Comparison of ENCODE assay signal across 25 mouse cellular contexts in genomic region chr13:17084946-17085852, GRCm38 (mm10).
DNase-seq lines count a peak whose midpoint lies in the region; ATAC-seq and TF ChIP-seq lines count a peak whose summit lies in the region.
"Had no signal": no experiment of that assay in that cellular context is flagged by ENCODE, and none has a peak within 500 bp of the region (broad histone marks: within the 10 kb centered on the region; RNA-seq: fewer than 3 reads in every experiment).

No protein-coding gene starts in this region.

- peak; percentile 68; the same call in 1 of the 2 replicates for ATAC-seq in kidney, embryonic 14.5 days (ENCODE audit: low FRiP score, low TSS enrichment)
- ATAC-seq in midbrain, embryonic 15.5 days (replicated peaks) = peak; percentile 60; the same call in 1 of the 2 replicates
- ATAC-seq in embryonic facial prominence, embryonic 13.5 days (ENCODE audit: insufficient number of reproducible peaks, insufficient read depth, low FRiP score, low TSS enrichment, low read depth) = peak; percentile 54; the same call in 1 of the 2 replicates
- ATAC-seq in limb, embryonic 14.5 days (ENCODE audit: low FRiP score, low read depth) = no peak
- ATAC-seq: intestine, postnatal 0 days had no signal

- H3K27me3 ChIP-seq in kidney, embryonic 14.5 days (ENCODE audit: control insufficient read depth, insufficient read depth, low read length) = no peaks in the 10 kb centered on the region
- no peaks in the 10 kb centered on the region for H3K27me3 ChIP-seq in midbrain, embryonic 15.5 days (replicated peaks)
- no peaks in the 10 kb centered on the region for H3K27me3 ChIP-seq in midbrain, embryonic 10.5 days (ENCODE audit: low read depth, poor library complexity, severe bottlenecking)
- no peaks in the 10 kb centered on the region for H3K27me3 ChIP-seq in embryonic facial prominence, embryonic 13.5 days
- no peaks in the 10 kb centered on the region for H3K27me3 ChIP-seq in limb, embryonic 14.5 days (ENCODE audit: control insufficient read depth, insufficient read depth, low read length)
- H3K27me3 ChIP-seq: forebrain, embryonic 12.5 days; hindbrain, embryonic 12.5 days; liver, embryonic 15.5 days; neural tube, embryonic 13.5 days; stomach, embryonic 15.5 days had no signal

- no peak overlapping the region for H3K9ac ChIP-seq in kidney, embryonic 14.5 days (ENCODE audit: low read depth, low read length)
- no peak overlapping the region for H3K9ac ChIP-seq in midbrain, embryonic 15.5 days
- H3K9ac ChIP-seq in embryonic facial prominence, embryonic 13.5 days = no peak overlapping the region
- H3K9ac ChIP-seq in limb, embryonic 14.5 days (ENCODE audit: low read depth, low read length, severe bottlenecking) = no peak overlapping the region
- H3K9ac ChIP-seq: forebrain, embryonic 12.5 days; hindbrain, embryonic 12.5 days; liver, embryonic 15.5 days; neural tube, embryonic 13.5 days; stomach, embryonic 15.5 days had no signal

- WGBS in kidney, embryonic 14.5 days = 31% methylated on average over 6 of the region's 6 CpGs
- 70% methylated on average over 6 of the region's 6 CpGs for WGBS in midbrain, embryonic 15.5 days
- WGBS in midbrain, embryonic 10.5 days = 68% methylated on average over 6 of the region's 6 CpGs
- WGBS in embryonic facial prominence, embryonic 13.5 days = 31% methylated on average over 6 of the region's 6 CpGs
- WGBS in limb, embryonic 14.5 days = 44% methylated on average over 6 of the region's 6 CpGs

- no peak for TF ChIP-seq POLR2A in limb, embryonic 14.5 days (IDR thresholded peaks at IDR 0.05; ENCODE audit: borderline replicate concordance, extremely low read depth, insufficient read depth, insufficient read length)

- no peaks in the 10 kb centered on the region for H3K9me3 ChIP-seq in kidney, embryonic 14.5 days (ENCODE audit: control insufficient read depth, low read length)
- H3K9me3 ChIP-seq in midbrain, embryonic 15.5 days = no peaks in the 10 kb centered on the region
- H3K9me3 ChIP-seq in midbrain, embryonic 10.5 days (replicated peaks) = no peaks in the 10 kb centered on the region
- H3K9me3 ChIP-seq in embryonic facial prominence, embryonic 13.5 days = no peaks in the 10 kb centered on the region
- H3K9me3 ChIP-seq in limb, embryonic 14.5 days (ENCODE audit: control insufficient read depth, low read length) = no peaks in the 10 kb centered on the region
- H3K9me3 ChIP-seq: forebrain, embryonic 12.5 days; hindbrain, embryonic 12.5 days; liver, embryonic 15.5 days; neural tube, embryonic 13.5 days; stomach, embryonic 15.5 days had no signal

- H3K4me1 ChIP-seq in kidney, embryonic 14.5 days (ENCODE audit: control insufficient read depth, insufficient read depth, low read length) = 0 out of 2 replicates have a peak, but pooled peaks cover 5% of the 10 kb centered on the region
- H3K4me1 ChIP-seq in midbrain, embryonic 15.5 days = no peaks in the 10 kb centered on the region
- no peaks in the 10 kb centered on the region for H3K4me1 ChIP-seq in midbrain, embryonic 10.5 days
- H3K4me1 ChIP-seq in embryonic facial prominence, embryonic 13.5 days = peaks cover 26% of the 10 kb centered on the region
- H3K4me1 ChIP-seq in limb, embryonic 14.5 days (ENCODE audit: control insufficient read depth, insufficient read depth, low read length) = peaks cover 14% of the 10 kb centered on the region
- H3K4me1 ChIP-seq: forebrain, embryonic 12.5 days; hindbrain, embryonic 12.5 days; liver, embryonic 15.5 days; neural tube, embryonic 13.5 days; stomach, embryonic 15.5 days had no signal

- H3K36me3 ChIP-seq in kidney, embryonic 14.5 days (ENCODE audit: control insufficient read depth, insufficient read depth, low read length) = no peaks in the 10 kb centered on the region
- H3K36me3 ChIP-seq in midbrain, embryonic 15.5 days (replicated peaks) = no peaks in the 10 kb centered on the region
- H3K36me3 ChIP-seq in midbrain, embryonic 10.5 days = no peaks in the 10 kb centered on the region
- H3K36me3 ChIP-seq in embryonic facial prominence, embryonic 13.5 days = no peaks in the 10 kb centered on the region
- no peaks in the 10 kb centered on the region for H3K36me3 ChIP-seq in limb, embryonic 14.5 days (ENCODE audit: control insufficient read depth, insufficient read depth, low read length)
- H3K36me3 ChIP-seq: forebrain, embryonic 12.5 days; hindbrain, embryonic 12.5 days; liver, embryonic 15.5 days; neural tube, embryonic 13.5 days; stomach, embryonic 15.5 days had no signal

- no peak overlapping the region for H3K4me2 ChIP-seq in kidney, embryonic 14.5 days (replicated peaks; ENCODE audit: low read depth, low read length)
- H3K4me2 ChIP-seq in midbrain, embryonic 15.5 days = no peak overlapping the region
- H3K4me2 ChIP-seq in embryonic facial prominence, embryonic 13.5 days = no peak overlapping the region
- no peak overlapping the region for H3K4me2 ChIP-seq in limb, embryonic 14.5 days (replicated peaks; ENCODE audit: low read depth, low read length, severe bottlenecking)
- H3K4me2 ChIP-seq: forebrain, embryonic 12.5 days; hindbrain, embryonic 12.5 days; liver, embryonic 15.5 days; neural tube, embryonic 13.5 days; stomach, embryonic 15.5 days had no signal

- H3K4me3 ChIP-seq in kidney, embryonic 14.5 days (ENCODE audit: low read length) = no peak overlapping the region
- H3K4me3 ChIP-seq in midbrain, embryonic 15.5 days = no peak overlapping the region
- no peak overlapping the region for H3K4me3 ChIP-seq in midbrain, embryonic 10.5 days
- H3K4me3 ChIP-seq in embryonic facial prominence, embryonic 13.5 days = no peak overlapping the region
- no peak overlapping the region for H3K4me3 ChIP-seq in limb, embryonic 14.5 days (replicated peaks; ENCODE audit: low read length)
- H3K4me3 ChIP-seq: erythroblast, embryonic 14.5 days; forebrain, embryonic 12.5 days; heart, adult 2 months; hindbrain, embryonic 12.5 days; liver, embryonic 15.5 days; myocyte; neural tube, embryonic 13.5 days; stomach, embryonic 15.5 days had no signal

- DNase-seq in kidney, adult 8-10 months = no peak
- no peak for DNase-seq in midbrain, embryonic 10.5 days (ENCODE audit: low spot score)
- peak; percentile 13 for DNase-seq in limb, embryonic 14.5 days (ENCODE audit: low spot score)
- DNase-seq in gastrocnemius, adult 8-10 months (ENCODE audit: low spot score in 2 of 2) = no peak
- no peak for DNase-seq in gastrocnemius, postnatal 10 days
- DNase-seq: adrenal gland, postnatal 36 days; cerebellum, adult 9-10 months; gastrocnemius, postnatal 25 days; heart, adult 2 months; kidney, postnatal 14 days; layer of hippocampus, postnatal 36 days; lung, postnatal 10 days; thymus, adult 18-20 months; thymus, postnatal 4 days had no signal

- H3K27ac ChIP-seq in kidney, embryonic 14.5 days (ENCODE audit: low read depth, low read length) = no peak overlapping the region
- no peak overlapping the region for H3K27ac ChIP-seq in midbrain, embryonic 15.5 days
- no peak overlapping the region for H3K27ac ChIP-seq in midbrain, embryonic 10.5 days (replicated peaks)
- peak overlapping the region; percentile 58 for H3K27ac ChIP-seq in embryonic facial prominence, embryonic 13.5 days
- 0 out of 2 replicates have a peak overlapping the region, but pooled peaks have one; percentile 16 for H3K27ac ChIP-seq in limb, embryonic 14.5 days (replicated peaks; ENCODE audit: low read depth, low read length)
- H3K27ac ChIP-seq: forebrain, embryonic 12.5 days; heart, adult 2 months; hindbrain, embryonic 12.5 days; liver, embryonic 15.5 days; neural tube, embryonic 13.5 days; stomach, embryonic 15.5 days had no signal

Comparison
In these comparisons a context has a peak if more than half of its experiments do, and no peak if none do; other contexts are left out.
1. H3K27ac ChIP-seq: peak in embryonic facial prominence, embryonic 13.5 days (single experiment) and limb, embryonic 14.5 days (single experiment); none in kidney, embryonic 14.5 days (single experiment), midbrain, embryonic 15.5 days (single experiment) and midbrain, embryonic 10.5 days (single experiment).